9 mouse cellular contexts compared by ENCODE assay signal in genomic region chr7:143549588-143550220, GRCm38 (mm10). TPM values are rescaled to one million over a fixed set of nuclear protein-coding genes. Genes with fewer than 3 reads are reported as not detected.
DNase-seq lines count a peak whose midpoint lies in the region; ATAC-seq and TF ChIP-seq lines count a peak whose summit lies in the region.
"Had no signal": no experiment of that assay in that cellular context is flagged by ENCODE, and none has a peak within 500 bp of the region (broad histone marks: within the 10 kb centered on the region; RNA-seq: fewer than 3 reads in every experiment).

No protein-coding gene starts in this region.

- H3K4me1 ChIP-seq in heart, embryonic 16.5 days (ENCODE audit: control insufficient read depth, insufficient read depth, low read length) = peaks cover 27% of the 10 kb centered on the region
- peaks cover 2 to 12% of the 10 kb centered on the region in 2 experiments; a peak in 2 of 4 replicates for H3K4me1 ChIP-seq in MEL (ENCODE audit: control insufficient read depth in 1 of 2, insufficient read depth in 2 of 2, low read length in 2 of 2)
- peaks cover 39% of the 10 kb centered on the region for H3K4me1 ChIP-seq in hindbrain, embryonic 13.5 days (replicated peaks)
- peaks cover 40% of the 10 kb centered on the region for H3K4me1 ChIP-seq in midbrain, embryonic 13.5 days (replicated peaks)

- WGBS in heart, embryonic 16.5 days = 31% methylated on average over 2 of the region's 2 CpGs
- 35% methylated on average over 2 of the region's 2 CpGs for WGBS in hindbrain, embryonic 13.5 days
- WGBS in midbrain, embryonic 13.5 days = 42% methylated on average over 2 of the region's 2 CpGs

- H3K27me3 ChIP-seq in heart, embryonic 16.5 days (ENCODE audit: control insufficient read depth, insufficient read depth, low read length) = no peaks in the 10 kb centered on the region
- no peaks in the 10 kb centered on the region for H3K27me3 ChIP-seq in MEL (ENCODE audit: control insufficient read depth in 1 of 2, insufficient read depth in 2 of 2, low read length in 2 of 2)
- H3K27me3 ChIP-seq in hindbrain, embryonic 13.5 days = no peaks in the 10 kb centered on the region
- H3K27me3 ChIP-seq in midbrain, embryonic 13.5 days = no peaks in the 10 kb centered on the region

- H3K9ac ChIP-seq in heart, embryonic 16.5 days (ENCODE audit: low read length) = peak overlapping the region; percentile 89
- H3K9ac ChIP-seq in MEL (ENCODE audit: control insufficient read depth, low read depth, low read length, poor library complexity, severe bottlenecking) = peak overlapping the region; percentile 97
- peak overlapping the region; percentile 77 for H3K9ac ChIP-seq in hindbrain, embryonic 13.5 days
- H3K9ac ChIP-seq in midbrain, embryonic 13.5 days (replicated peaks) = peak overlapping the region; percentile 68

- peak in 1 of 2 experiments; percentile 11; a peak in 2 of 4 replicates for TF ChIP-seq POLR2A in MEL (IDR thresholded peaks at IDR 0.05; ENCODE audit: control insufficient read depth in 1 of 2, insufficient read depth in 1 of 2, low read depth in 1 of 2, low read length in 2 of 2, poor library complexity in 1 of 2)

- no peak for TF ChIP-seq CTCF in MEL (IDR thresholded peaks at IDR 0.05 in 2 of 3, conservative IDR thresholded peaks at IDR 0.05 in 1 of 3; ENCODE audit: control insufficient read depth in 1 of 3, insufficient read depth in 1 of 3, low read depth in 2 of 3, low read length in 3 of 3, poor library complexity in 1 of 3, severe bottlenecking in 1 of 3)

- H3K27ac ChIP-seq in heart, embryonic 16.5 days (ENCODE audit: low read length) = peak overlapping the region; percentile 91
- H3K27ac ChIP-seq in MEL (ENCODE audit: control insufficient read depth, low read depth, low read length) = peak overlapping the region; percentile 93
- H3K27ac ChIP-seq in hindbrain, embryonic 13.5 days = peak overlapping the region; percentile 87
- H3K27ac ChIP-seq in midbrain, embryonic 13.5 days = peak overlapping the region; percentile 82

- H3K79me2 ChIP-seq in MEL (ENCODE audit: control insufficient read depth, insufficient read depth, low read length, poor library complexity) = peaks cover 38% of the 10 kb centered on the region

- H3K4me3 ChIP-seq in heart, embryonic 16.5 days (ENCODE audit: low read length) = peak overlapping the region; percentile 96
- peak overlapping the region; percentile 68 to 76 for H3K4me3 ChIP-seq in MEL (ENCODE audit: control insufficient read depth in 1 of 2, insufficient read depth in 1 of 2, low read depth in 2 of 2, low read length in 2 of 2)
- H3K4me3 ChIP-seq in hindbrain, embryonic 13.5 days = peak overlapping the region; percentile 97
- peak overlapping the region; percentile 79 for H3K4me3 ChIP-seq in midbrain, embryonic 13.5 days (replicated peaks)

- DNase-seq in heart, adult 8-10 months (ENCODE audit: low spot score) = no peak
- peak; percentile 57 for DNase-seq in MEL (ENCODE audit: low read depth, low spot score)
- no peak for DNase-seq in gastrocnemius, postnatal 25 days
- DNase-seq in c-Kit-positive CD71-positive TER-119-positive erythroid progenitor cells, embryonic 14.5 days (ENCODE audit: low spot score) = no peak
- no peak for DNase-seq in ovary, postnatal 14 days (ENCODE audit: low spot score)

- H3K36me3 ChIP-seq in heart, embryonic 16.5 days (ENCODE audit: control insufficient read depth, insufficient read depth) = no peaks in the 10 kb centered on the region
- peaks cover 0 to 30% of the 10 kb centered on the region in 2 experiments; a peak in 2 of 4 replicates for H3K36me3 ChIP-seq in MEL (ENCODE audit: control insufficient read depth in 1 of 2, insufficient read depth in 2 of 2, low read length in 2 of 2)
- peaks cover 16% of the 10 kb centered on the region for H3K36me3 ChIP-seq in hindbrain, embryonic 13.5 days
- peaks cover 14% of the 10 kb centered on the region for H3K36me3 ChIP-seq in midbrain, embryonic 13.5 days

- peak overlapping the region; percentile 97 for H3K4me2 ChIP-seq in heart, embryonic 16.5 days (ENCODE audit: low read depth, low read length)
- H3K4me2 ChIP-seq in hindbrain, embryonic 13.5 days = peak overlapping the region; percentile 72
- H3K4me2 ChIP-seq in midbrain, embryonic 13.5 days (replicated peaks) = peak overlapping the region; percentile 84

- no peak for ATAC-seq in heart, embryonic 16.5 days (replicated peaks; ENCODE audit: extremely low read depth, insufficient read depth, low FRiP score)
- peak; percentile 30 for ATAC-seq in hindbrain, embryonic 13.5 days (ENCODE audit: low FRiP score)
- ATAC-seq in midbrain, embryonic 13.5 days = peak; percentile 4; the same call in 1 of the 2 replicates

- no peak for TF ChIP-seq RAD21 in MEL (IDR thresholded peaks at IDR 0.05; ENCODE audit: low read depth, low read length)

- TF ChIP-seq EP300 in MEL (IDR thresholded peaks at IDR 0.05; ENCODE audit: low read depth in 1 of 2, low read length in 2 of 2) = peak in 1 of 2 experiments; percentile 23; a peak in 1 of 4 replicates

- H3K9me3 ChIP-seq in heart, embryonic 16.5 days (replicated peaks; ENCODE audit: control insufficient read depth, low read length) = no peaks in the 10 kb centered on the region
- no peaks in the 10 kb centered on the region for H3K9me3 ChIP-seq in MEL (replicated peaks; ENCODE audit: insufficient read depth, low read length)
- no peaks in the 10 kb centered on the region for H3K9me3 ChIP-seq in hindbrain, embryonic 13.5 days
- no peaks in the 10 kb centered on the region for H3K9me3 ChIP-seq in midbrain, embryonic 13.5 days

TF ChIP-seq in MEL, 35 proteins besides CTCF, POLR2A, EP300 and RAD21:
- 0 out of 2 replicates have a peak, but pooled peaks have one; percentile 63 for TF ChIP-seq CHD1 (IDR thresholded peaks at IDR 0.05; ENCODE audit: low read depth, low read length)
- TF ChIP-seq ELF1 (IDR thresholded peaks at IDR 0.05; ENCODE audit: low read depth, low read length) = no peak
- TF ChIP-seq MYC (IDR thresholded peaks at IDR 0.05; ENCODE audit: low read depth, low read length) = no peak
- TF ChIP-seq E2F4 (IDR thresholded peaks at IDR 0.05; ENCODE audit: borderline replicate concordance, low read depth, low read length) = no peak
- peak; percentile 91; the same call in 1 of the 2 replicates for TF ChIP-seq ZMIZ1 (IDR thresholded peaks at IDR 0.05; ENCODE audit: low read depth, low read length)
- TF ChIP-seq USF2 (IDR thresholded peaks at IDR 0.05; ENCODE audit: borderline replicate concordance in 1 of 2, insufficient read depth in 1 of 2, low read depth in 1 of 2, low read length in 2 of 2) = no peak
- peak; percentile 45; the same call in 1 of the 2 replicates for TF ChIP-seq GATA1 (IDR thresholded peaks at IDR 0.05; ENCODE audit: low read depth, low read length)
- TF ChIP-seq SIN3A (IDR thresholded peaks at IDR 0.05; ENCODE audit: low read length) = peak; percentile 50; the same call in 1 of the 2 replicates
- peak; percentile 36; the same call in 1 of the 2 replicates for TF ChIP-seq RCOR1 (IDR thresholded peaks at IDR 0.05; ENCODE audit: low read depth, low read length)
- TF ChIP-seq ETS1 (IDR thresholded peaks at IDR 0.05; ENCODE audit: low read depth, low read length) = peak; percentile 40; the same call in 1 of the 2 replicates
- peak; percentile 48; the same call in 1 of the 2 replicates for TF ChIP-seq ZKSCAN1 (IDR thresholded peaks at IDR 0.05; ENCODE audit: low read depth, low read length)
- TF ChIP-seq ZC3H11A (IDR thresholded peaks at IDR 0.05; ENCODE audit: low read depth, low read length) = no peak
- peak; percentile 36; the same call in 1 of the 2 replicates for TF ChIP-seq POLR2AphosphoS2 (IDR thresholded peaks at IDR 0.05; ENCODE audit: low read length)
- TF ChIP-seq NRF1 (IDR thresholded peaks at IDR 0.05; ENCODE audit: insufficient read depth, low read depth, low read length, poor library complexity, severe bottlenecking) = no peak
- TF ChIP-seq MAZ (IDR thresholded peaks at IDR 0.05; ENCODE audit: low read depth, low read length) = no peak

RNA-seq across cellular contexts. Expression of gene Nap1l4, which starts 0.8 kb away (rescaled TPM):
- 240 and 245 TPM in 2 replicates for polyA plus RNA-seq in heart, embryonic 16.5 days (2015; fragmentation: Nextera tagmentation; extraction: Ambion mirVana)
- total RNA-seq in heart, adult 8-10 months (2022) = 100 to 1,000 TPM; 172 to 189 (median 180) TPM
- 136 and 165 TPM in 2 replicates for total RNA-seq in MEL (2012; rRNA removed)
- polyA plus RNA-seq in MEL (2012; ENCODE audit: insufficient read depth in 1 of 2, insufficient read length in 2 of 2, low read depth in 1 of 2, low replicate concordance in 2 of 2, missing spikeins in 1 of 2) = 100 to 1,000 TPM in 1 of 2 experiments, not detected in 1; 186 TPM
- polyA plus RNA-seq in hindbrain, embryonic 13.5 days (2015; fragmentation: Nextera tagmentation; extraction: Ambion mirVana) = 340 and 351 TPM in 2 replicates
- polyA plus RNA-seq in midbrain, embryonic 13.5 days (2015; fragmentation: Nextera tagmentation; extraction: Ambion mirVana) = 364 and 378 TPM in 2 replicates
- total RNA-seq in gastrocnemius, postnatal 25 days (2021) = 100 to 1,000 TPM; 167 to 174 TPM

RNA-seq across cellular contexts. Expression of gene Phlda2, which starts 46.8 kb away (rescaled TPM):
- 0.29 and 0.71 TPM in 2 replicates for polyA plus RNA-seq in heart, embryonic 16.5 days (2015; fragmentation: Nextera tagmentation; extraction: Ambion mirVana)
- not detected for total RNA-seq in heart, adult 8-10 months (2022)
- 152 and 160 TPM in 2 replicates for total RNA-seq in MEL (2012; rRNA removed)
- 100 to 1,000 TPM in 1 of 2 experiments, not detected in 1; 253 TPM for polyA plus RNA-seq in MEL (2012; ENCODE audit: insufficient read depth in 1 of 2, insufficient read length in 2 of 2, low read depth in 1 of 2, low replicate concordance in 2 of 2, missing spikeins in 1 of 2)
- 0.53 and 1.5 TPM in 2 replicates for polyA plus RNA-seq in hindbrain, embryonic 13.5 days (2015; fragmentation: Nextera tagmentation; extraction: Ambion mirVana)
- polyA plus RNA-seq in midbrain, embryonic 13.5 days (2015; fragmentation: Nextera tagmentation; extraction: Ambion mirVana) = 0.37 and 0.73 TPM in 2 replicates
- total RNA-seq in gastrocnemius, postnatal 25 days (2021) = not detected
- total RNA-seq: heart, adult 18-20 months had no signal

RNA-seq across cellular contexts. Expression of gene Cars, which starts 50.2 kb away (rescaled TPM):
- 35.0 and 36.7 TPM in 2 replicates for polyA plus RNA-seq in heart, embryonic 16.5 days (2015; fragmentation: Nextera tagmentation; extraction: Ambion mirVana)
- 10 to 100 TPM; 18.4 to 25.1 (median 22.4) TPM for total RNA-seq in heart, adult 8-10 months (2022)
- total RNA-seq in MEL (2012; rRNA removed) = 40.8 and 62.2 TPM in 2 replicates
- polyA plus RNA-seq in MEL (2012; ENCODE audit: insufficient read depth in 1 of 2, insufficient read length in 2 of 2, low read depth in 1 of 2, low replicate concordance in 2 of 2, missing spikeins in 1 of 2) = 10 to 100 TPM in 1 of 2 experiments, not detected in 1; 73.5 TPM
- 57.8 and 66.1 TPM in 2 replicates for polyA plus RNA-seq in hindbrain, embryonic 13.5 days (2015; fragmentation: Nextera tagmentation; extraction: Ambion mirVana)
- 63.3 and 68.9 TPM in 2 replicates for polyA plus RNA-seq in midbrain, embryonic 13.5 days (2015; fragmentation: Nextera tagmentation; extraction: Ambion mirVana)
- total RNA-seq in gastrocnemius, postnatal 25 days (2021) = 10 to 100 TPM; 32.7 to 32.9 TPM
